Mouse (Mus musculus) kidney, adult 9 months (tissue): Measurements from ENCODE around the gene Rlf.

Source experiments
- DNase-seq: peaks from one replicate; pipeline ENCODE4 v3.0.0; 2022

Gene Rlf

GRCm38 (mm10) chr4:121163501-121164030, 51.3 kb downstream of the Rlf start:
- DNase-seq = peak; percentile 71

GRCm38 (mm10) chr4:121109126-121109525, 105.8 kb downstream of the Rlf start, which contains the start of gene Tmco2:
Tmco2 (minus strand) TSS chr4:121109226.
- DNase-seq = no peak

- DNase-seq = no peak
Measured at GRCm38 (mm10) chr4:121103304-121103703, 111.6 kb downstream of the Rlf start.

GRCm38 (mm10) chr4:121097650-121098378, 117.1 kb downstream of the Rlf start, which contains the start of gene Zmpste24:
Zmpste24 (minus strand) TSS chr4:121098241.
- peak; percentile 91 for DNase-seq
